Mouse (Mus musculus): ENCODE measurements at regions not wholly inside any gene's neighbourhood (a gene's known extent, or its start where the extent isn't known, plus 50 kb on each side); places are given as distances from the start of the nearest gene placed in this dataset.

DNA sequence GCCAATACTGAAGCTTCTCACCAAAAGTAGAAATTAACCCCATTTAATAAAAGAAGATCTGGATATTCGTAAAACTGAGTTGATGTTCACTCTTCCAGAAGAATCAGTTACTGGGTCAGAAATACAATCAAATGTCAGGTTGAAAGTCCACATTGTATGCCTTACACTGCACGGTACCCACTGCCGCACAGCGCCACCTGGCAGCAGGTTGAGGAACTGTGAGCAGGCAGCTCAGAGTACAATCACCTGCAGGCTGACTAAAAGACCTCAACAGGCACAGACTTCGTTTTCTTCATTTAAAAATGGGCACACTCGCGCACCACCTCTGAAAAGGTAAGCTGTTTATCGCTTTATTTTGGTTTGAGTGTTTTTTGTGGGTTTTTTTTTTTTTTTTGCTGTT lies 341.8 kb upstream of the Mms22l start:
- peak; percentile 12 for DNase-seq

DNA sequence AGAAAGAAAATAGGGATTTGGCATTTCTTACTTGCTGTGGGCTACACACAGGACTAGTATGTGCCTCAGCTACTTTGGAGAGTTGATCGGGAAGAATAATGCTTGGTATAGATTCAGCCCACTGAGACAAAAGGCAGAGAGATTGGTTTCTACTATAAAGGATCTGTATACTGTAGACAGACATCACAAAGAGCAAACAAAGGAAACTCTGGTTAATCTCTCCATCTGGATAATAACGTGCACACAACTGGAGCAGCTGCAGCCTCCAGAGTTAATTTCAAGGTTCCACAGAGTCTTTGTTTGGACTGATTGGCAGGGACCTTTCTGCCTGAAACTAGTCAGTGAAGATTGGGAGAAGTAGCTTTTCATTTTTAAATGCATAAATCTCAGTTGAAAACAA lies 322.5 kb upstream of the Mms22l start:
- DNase-seq: no peak

DNA sequence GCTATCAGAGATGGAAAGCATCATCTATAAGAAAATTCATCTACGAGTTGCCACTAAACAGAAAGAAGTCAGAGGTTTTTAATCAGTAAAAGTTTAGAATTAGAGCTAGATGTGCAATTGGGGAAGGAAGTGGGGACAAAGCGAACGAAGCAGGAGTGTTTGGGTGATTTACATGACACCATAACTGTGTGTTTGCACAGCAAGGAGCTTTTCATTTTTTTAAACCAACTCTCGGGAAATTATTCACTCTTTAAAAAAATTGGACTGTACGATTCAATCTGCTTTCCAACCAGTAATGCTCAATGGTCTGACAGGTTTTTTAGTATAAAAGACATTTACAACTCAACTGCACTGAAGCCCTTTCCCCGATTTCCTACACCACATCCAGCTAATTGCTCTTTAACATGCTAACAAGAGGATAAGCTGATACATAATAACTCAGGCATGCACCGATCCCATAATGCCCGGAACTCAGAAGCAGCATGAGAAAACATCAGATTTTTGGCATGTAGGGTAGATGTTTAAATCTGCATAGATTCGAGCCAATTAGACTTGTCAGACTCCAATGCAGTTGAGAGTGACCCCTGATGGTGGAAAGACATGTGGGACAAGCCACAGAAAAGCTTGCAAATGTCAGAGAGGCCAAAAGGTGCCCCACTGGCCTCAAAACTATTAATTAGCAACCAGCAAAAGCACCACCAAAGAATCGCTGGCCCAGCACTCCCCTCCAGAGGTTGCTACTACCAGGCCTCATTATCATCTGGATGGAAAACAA lies 282.8 kb upstream of the Mms22l start:
- DNase-seq: no peak

DNA sequence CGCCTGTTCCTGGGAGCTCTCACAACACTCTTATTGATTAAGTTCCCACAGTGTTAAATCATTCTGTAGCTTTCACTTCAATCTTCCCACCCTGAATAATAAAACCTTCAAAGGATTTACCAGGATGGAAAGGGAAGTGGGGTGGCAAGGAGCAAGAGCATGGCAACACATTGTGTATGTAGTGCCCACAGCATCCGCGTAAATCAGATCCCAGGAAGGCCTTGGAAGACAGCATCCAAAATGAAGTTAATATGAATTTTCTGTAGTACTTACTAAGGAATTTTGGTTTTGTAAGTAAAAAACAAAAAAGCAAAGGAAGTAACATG lies 282.3 kb upstream of the Mms22l start:
- no peak for DNase-seq

DNA sequence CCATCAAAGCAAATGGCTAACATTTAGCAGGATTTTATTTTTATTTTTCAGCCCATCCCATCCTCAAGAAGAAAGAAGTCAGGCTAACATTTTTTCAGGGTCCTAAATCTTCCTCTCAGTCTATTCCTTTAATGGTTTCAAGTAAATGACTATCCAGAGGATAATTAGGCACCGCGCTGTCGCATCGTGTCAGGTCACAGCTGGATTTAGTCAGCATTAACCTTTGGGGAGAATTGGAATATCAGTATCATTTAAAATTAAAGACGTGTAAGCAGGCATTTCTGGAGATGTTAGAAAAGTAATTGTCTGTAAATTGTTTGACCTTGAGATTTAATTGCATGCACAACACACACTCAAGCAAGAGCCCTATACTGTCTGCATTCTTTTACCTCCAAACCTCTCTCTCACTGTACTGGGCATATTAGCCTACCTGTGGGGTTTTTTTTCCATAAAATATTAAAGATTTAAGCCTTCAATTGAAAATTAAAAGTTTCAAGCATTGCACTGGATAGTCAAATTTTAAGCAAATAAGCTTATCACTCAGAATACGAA lies 277.8 kb upstream of the Mms22l start:
- DNase-seq: no peak

DNA sequence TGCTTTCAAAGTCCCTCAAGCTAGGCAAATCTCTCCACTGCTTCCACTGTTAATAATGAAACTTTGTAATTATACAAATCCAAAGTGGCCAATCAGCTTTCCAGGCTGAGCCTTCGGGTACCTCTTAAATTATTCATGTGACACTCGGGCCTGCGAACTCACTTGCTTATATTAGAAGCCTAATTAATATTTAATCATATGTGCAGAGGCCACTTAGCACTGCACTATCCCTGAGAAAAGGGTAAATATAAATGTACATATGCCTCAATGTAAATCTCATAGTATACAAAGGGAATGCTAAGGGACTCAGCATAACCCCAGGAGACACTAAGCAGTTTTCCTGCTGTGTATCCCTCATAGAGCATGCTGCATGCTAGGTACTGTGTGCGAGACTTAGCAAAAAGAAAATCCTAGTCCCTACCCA lies 277.2 kb upstream of the Mms22l start:
- DNase-seq: no peak

DNA sequence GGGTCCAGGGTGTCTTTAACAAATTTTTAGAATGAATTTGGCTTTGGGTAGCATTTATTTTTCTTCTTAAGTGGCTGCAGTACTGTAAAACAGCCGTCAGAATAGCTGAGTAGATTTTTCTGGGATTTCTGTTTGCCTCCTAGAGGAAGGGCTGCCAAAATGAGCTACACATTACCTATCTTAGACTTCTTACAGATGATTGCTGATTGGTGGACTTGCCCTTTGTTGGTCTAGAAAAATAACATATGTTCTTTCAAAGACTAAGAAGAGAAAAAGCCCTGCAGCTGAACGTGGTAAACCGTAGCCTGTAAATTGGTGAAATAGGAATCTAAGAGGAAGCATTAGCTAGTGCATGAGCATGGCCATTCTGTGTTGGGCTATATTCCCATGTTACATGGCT lies 276.7 kb upstream of the Mms22l start:
- no peak for DNase-seq

DNA sequence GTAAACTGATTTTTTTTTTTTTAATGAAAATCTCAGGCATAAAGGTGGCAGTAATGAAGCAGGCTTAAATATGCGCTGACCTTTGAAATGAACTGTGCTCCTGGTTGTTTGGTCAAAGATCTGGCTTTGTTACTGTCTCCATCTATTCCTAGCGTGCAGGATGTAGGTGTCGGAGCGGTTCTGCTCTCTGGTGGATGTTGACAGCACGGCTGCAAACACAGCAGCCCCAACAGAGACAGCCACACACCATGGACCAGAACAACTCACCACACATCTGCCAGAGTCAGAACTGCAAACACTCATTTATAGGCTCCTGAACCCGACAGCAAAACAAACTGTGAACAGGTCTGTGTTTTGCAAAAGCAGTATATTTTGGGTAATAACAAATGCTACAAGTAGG lies 251.1 kb upstream of the Mms22l start:
- DNase-seq: no peak

DNA sequence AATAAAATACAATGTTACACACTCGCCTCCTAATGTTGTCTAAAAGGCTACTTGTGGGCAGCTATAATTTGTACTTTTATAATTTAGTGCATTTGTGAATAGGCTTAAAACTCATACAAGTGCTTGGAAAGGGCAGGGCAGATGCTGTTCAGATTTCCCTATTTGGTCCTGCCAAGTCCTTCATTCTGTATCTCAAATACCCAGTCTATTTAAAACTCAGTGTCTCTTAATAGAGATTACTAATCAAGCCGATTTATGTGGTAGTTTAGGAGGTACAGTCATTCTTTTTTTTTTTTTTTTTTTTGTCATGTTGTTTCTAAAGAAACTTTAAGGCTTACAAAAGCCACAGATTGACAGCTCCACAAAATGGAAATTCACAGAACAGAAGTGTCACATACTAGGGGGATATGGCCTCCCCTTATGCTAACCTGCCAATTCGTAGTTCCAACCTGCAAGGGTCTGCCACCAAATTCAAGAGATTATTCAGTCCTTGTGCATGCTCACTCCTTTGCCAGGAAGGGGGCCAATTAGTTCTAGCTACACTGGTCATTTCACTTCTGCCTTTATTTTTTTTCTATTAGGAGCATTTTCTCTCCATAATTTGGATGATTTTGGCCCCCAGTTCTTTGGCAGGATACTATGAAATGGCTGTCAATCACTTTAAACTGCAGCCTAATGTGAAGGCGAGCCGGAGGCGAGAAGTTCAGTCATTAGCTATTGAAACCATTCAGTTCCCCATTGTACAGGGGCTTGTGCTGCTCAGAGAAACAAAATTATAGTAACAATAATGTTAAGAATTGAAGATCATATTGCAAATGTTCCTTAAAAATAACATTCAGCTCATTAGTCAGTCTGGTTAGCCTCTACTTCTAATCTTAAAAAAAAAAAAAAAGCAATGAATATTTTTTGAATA lies 247.9 kb upstream of the Mms22l start:
- DNase-seq: no peak

DNA sequence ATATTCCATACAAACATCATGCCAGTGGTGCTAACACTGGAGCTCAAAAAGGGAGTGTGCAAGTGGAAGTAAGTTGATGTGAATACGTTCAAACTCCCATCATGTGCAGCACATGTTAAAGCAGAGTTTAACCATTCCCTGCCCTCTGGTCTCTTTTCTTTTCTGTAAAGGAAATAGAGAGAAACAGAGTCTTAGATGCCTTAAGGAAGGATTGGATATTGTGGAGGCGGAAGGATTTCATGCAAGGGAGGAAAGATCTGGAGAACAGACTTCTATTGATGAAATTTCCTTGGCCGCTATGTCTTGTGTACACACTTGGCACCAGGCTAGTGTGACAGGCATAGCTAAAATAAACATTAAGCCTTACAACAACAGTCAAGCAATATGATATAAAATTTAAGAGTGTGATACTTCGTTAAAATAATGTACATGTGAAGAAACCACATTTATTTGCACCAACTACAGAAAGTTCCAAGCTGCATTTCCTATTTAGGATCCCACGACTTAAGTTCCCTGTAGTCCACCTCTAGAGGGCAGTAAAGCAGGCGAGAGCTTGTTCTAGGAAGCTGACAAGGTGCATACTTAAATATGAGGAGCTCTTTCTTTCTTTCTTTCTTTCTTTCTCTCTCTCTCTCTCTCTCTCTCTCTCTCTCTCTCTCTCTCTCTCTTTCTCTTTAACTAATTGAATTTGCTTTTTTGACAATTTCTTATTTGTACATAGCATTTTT lies 246.8 kb upstream of the Mms22l start:
- peak; percentile 4 for DNase-seq

DNA sequence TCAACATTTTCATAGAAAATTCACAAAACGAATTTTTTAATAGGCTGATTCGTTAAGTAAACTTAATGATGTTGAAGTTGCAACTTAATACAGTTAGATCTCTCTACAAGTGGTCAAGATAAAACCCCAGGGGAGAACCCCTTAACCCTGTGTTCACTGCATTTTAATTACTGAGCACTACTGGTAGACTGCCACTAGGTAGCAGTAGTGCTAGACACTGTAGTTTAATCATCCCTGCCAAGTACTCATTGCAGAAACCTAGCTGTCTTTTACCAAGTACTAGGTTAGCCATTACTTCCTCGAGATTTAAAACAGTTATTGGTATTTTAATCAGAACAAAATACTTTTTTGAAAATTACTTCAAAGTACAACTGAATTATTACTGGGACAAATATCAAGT lies 218.1 kb upstream of the Mms22l start:
- DNase-seq: no peak

Measured in cerebellum, adult 9-10 months (tissue).